Mouse (Mus musculus): ENCODE data around the gene Lgi4. TPM values are rescaled to one million over a fixed set of nuclear protein-coding genes. Genes with fewer than 3 reads are reported as not detected.

Gene Lgi4
- total RNA-seq, 4 experiments from 2014 or later = 2.6 to 3.8 (median 3.4) TPM

DNA sequence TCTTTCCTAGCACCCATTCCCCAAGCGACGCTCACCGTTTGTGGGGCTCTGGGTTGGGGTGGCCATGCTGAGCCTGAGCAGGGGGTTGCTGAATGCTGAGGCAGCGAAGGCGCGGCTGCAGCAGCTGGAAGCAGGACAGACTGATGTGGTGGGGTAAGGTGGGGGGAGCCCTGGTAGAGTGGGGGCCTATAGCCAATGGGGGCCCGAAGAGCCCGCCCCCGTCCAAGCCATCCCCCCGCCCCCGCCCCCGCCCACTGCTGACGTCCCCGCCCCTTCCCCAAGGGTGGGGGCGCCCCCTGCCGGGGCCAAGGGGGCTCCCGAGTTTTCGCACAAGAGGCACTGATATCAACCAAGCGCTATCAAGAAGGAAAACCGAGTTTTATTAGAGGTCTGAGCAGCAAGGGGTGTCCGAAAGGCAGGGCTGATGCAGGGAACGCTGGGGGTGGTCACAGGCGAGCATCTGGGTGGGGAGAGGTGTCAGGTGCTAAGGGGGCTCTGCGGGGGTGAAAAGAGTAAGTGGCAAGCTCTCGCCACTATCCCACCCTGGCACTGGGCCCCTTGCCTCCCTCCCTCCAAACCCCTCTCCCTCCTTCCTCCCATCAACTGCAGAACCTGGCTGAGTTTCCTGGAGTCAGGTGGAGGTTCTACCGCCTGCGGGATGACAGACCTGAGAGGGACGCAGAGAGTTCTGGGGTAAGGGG is 7.7 kb upstream of the Lgi4 start, which contains the start of gene Fxyd7:
Fxyd7 (minus strand) TSS at position 147 of the 701 bp plus-strand sequence.
- DNase-seq (ENCODE audit: low spot score) = no peak

DNA sequence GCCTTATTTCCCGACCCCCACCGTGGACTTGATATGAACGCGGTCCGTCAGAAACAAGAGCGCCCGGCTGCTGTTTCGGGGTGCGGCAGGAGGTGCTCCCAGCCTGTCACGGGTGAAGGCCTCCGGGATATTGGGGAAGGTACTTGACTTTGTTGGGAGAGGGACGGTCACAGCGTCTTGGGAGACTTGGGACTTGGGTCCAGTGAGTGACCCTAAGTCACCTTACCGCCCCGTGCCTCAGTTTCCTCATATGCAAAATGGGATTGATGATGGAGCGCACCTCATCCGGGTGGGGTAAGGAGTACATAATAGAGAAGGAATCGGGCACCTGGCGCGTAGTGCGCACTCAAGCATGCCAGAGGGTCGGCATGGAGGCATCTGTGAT is 6.9 kb upstream of the Lgi4 start:
- DNase-seq (ENCODE audit: low spot score) = no peak

DNA sequence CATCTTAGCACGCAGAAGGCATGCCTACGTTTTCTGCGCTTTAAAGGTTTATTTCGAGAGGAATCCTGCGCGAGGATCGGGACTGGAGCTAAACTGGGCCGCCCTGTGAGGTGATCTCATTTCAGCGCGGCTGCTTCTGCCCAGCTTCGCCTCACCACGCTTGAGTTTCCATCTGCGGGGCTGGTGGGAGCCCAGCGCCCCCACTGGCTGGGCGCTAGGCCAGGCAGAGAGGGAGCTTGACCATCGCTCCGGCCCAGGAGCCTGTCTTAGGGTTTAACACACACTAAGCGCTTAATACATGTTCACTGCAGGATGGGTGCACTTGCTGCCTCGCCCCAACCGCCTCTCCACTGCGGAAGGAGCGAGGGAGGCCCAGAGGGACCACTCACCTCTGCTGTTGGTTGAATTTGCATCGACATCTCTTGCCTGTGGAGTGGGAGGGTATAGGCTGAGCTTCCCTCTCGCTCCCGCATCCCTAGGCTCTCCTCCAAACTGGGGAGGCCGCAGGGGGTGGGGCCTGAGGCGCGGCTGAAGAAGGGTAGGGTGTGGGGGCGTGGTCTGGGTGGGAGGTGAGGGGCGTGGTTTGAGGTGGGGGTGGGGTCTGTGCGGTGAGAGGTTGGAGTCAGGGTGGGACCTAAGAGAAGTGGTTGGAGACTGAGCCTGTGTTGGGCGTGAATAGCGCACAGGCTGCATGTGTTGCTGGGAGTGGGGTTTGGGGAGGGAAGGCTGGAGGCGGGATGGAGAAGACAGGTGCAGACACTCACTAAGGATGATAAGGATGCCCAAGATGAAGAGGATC is 6.3 kb upstream of the Lgi4 start:
- DNase-seq (ENCODE audit: low spot score) = no peak

DNA sequence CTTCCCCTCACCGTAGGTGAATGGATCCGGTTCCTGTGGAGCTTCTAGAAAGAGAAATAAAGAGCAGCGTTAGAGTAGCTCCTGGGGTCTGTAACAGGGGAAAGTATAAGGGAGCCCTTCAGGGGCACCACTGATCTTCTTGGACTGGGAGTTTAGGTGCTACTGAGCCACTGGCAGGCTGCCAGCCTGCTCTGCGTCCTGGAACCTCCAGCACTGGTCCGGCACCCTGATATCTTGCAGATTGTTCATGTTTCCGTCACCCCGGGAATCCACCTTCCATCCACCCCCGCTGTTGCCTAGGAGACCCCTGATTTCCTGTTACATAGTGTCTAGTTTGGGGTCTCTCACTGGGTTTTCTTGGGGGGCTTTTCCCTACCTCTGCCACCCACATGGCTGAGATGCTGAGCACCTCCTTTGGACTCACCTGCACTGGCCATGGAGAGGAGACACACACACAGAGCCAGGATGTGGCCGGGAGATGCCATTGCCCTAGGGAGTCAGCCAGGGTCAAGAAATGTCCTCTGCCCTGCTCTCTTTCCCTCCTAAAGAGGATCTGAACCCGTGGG is 5.2 kb upstream of the Lgi4 start:
- DNase-seq (ENCODE audit: low spot score) = no peak

DNA sequence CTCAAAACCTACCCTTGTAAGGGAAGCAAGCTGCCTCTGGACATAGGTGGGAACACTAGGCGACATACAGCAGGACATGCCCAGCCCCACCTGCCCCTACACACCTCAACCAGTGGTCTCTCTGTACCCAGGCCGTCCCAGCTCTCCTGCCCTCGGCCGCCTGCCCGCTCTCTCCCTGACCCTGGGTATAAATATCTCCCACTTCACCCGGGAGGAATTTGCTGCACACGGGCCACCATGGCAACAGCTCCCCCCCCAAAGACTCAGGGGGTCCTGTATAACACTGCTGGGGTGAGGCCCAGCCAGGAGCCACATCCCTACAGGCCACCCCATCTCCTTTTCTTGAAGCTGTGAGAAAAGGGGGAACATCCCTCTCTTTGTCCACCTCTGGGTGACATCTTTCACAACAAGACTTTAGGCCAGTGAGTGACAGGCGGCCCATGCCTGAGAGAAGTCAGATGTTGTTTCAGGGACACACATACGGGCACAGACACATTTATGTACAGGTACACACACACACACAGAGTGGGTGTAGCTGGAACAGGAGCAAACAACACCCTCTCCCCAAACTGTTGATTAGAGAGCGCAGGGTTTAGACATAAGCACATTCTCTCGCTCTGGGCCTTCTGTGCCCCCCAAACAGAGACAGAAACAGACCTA is 4.4 kb upstream of the Lgi4 start:
- peak; percentile 62 for DNase-seq (ENCODE audit: low spot score)

DNA sequence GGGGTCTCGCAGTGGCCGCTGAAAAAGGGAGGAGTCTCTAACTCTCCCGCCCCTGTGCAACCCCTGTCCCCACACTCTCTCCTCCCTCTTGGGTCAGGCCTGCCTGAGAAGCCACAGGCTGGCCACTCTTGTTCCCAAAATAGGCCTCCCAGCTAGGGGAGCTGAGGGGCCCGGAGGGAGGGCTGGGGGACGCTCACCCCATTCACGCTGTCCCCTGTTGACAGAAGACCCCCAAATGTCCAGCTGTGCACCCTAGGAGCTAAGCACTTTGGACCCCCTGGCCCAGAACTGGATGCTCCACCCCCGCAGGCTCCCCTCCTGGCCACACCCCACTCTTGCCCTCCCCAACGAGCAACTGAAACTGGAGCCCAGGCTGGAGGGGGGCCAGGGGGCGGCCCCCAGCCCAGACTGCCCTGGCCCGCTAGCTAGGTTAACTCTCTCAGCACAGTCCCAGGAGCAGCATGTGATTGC is 3.8 kb upstream of the Lgi4 start:
- DNase-seq (ENCODE audit: low spot score) = peak; percentile 86

DNA sequence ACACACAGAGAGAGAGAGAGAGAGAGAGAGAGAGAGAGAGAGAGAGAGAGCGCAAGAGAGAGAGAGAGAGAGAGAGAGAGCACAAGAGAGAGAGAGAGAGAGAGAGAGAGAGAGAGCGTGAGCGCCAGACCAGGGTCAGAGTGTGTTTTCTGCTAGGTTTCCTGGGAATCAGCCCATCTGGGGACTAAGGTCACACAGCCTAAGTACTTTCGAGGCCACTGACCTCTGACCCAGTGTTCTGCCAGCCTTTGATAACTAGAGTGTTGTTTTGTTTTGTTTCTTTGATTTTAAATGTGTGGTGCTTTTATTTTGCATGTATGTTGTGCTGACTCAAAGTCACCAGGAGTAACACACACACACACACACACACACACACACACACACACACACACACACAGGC is 3.3 kb upstream of the Lgi4 start:
- DNase-seq (ENCODE audit: low spot score) = no peak

DNA sequence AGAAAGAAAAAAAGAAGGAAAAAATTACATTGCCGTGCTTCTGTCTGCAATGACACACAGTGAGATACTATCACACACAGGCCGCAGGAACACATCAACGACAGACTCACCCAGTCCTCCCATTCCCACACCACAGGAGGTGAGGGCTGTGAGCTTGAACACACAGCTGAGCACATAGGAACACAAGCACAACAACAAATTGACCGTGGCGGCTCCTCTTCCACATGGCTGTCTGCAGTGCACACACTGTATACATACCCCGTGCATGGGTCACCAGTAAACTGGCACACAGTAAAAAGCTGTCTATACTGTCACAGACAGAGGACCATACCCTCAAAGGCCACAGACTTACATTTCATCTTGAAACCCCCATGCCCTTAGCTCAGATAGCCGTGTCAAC is 2.7 kb upstream of the Lgi4 start:
- DNase-seq (ENCODE audit: low spot score) = no peak

DNA sequence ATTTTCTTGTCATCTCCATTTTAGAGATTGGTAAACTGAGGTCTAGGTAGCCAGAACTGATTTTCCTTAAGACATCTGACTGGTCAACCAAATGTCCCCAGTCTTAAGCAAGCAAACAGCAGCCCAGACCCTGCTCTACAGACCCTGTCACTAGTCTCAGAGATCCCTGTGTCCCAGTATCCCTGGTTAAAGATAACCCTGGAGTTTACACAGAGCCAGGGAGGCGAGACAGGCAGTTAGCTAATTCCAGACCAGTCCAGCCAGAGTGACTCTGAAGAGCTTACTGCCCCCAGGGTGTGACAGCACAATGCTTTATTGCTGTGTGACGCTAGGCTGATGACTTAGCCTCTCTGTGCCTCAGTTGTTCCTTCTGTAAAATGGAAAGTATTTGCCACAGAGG is 2.1 kb upstream of the Lgi4 start, which contains the start of gene Fxyd1:
Fxyd1 (minus strand) TSS at position 129 of the 400 bp plus-strand sequence.
- no peak for DNase-seq (ENCODE audit: low spot score)

DNA sequence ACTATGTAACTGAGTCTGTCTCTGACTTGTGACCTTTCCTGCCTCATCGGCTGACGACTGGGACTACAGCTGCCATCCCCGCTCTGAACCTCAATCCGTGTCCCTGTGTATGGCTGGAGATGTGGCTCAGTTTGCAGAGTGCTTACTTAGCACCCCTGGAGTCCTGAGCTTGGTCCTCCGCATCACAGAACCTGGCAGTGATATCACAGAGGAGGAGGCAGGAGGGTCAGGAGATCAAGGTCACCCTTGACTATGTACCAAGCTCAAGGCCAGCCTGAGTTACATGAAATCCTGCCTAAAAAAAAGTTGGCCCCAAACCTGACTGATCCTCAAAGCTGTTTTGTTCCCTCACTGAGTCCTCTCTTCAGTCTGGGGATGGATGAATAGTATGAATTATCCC is 1.4 kb upstream of the Lgi4 start:
- no peak for DNase-seq (ENCODE audit: low spot score)

DNA sequence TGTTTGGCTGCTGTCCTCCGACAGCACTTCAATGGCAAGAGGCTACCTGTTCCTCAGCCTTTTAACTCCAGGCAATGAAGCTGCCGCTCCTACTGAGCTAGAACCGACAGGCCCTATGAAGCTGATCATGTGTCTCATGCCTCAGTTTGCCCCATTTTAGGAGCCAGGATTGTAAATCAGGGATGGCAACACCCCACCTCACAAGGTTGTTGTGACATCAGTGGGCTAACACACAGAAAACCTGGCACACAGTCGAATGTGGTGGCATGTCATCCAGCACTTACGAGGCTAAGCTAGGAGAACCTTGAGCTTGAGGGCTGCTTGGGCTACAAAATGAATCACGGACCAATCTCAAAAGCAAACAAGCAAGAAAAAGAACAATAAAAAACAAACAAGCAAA is 931 bp upstream of the Lgi4 start:
- no peak for DNase-seq (ENCODE audit: low spot score)

DNA sequence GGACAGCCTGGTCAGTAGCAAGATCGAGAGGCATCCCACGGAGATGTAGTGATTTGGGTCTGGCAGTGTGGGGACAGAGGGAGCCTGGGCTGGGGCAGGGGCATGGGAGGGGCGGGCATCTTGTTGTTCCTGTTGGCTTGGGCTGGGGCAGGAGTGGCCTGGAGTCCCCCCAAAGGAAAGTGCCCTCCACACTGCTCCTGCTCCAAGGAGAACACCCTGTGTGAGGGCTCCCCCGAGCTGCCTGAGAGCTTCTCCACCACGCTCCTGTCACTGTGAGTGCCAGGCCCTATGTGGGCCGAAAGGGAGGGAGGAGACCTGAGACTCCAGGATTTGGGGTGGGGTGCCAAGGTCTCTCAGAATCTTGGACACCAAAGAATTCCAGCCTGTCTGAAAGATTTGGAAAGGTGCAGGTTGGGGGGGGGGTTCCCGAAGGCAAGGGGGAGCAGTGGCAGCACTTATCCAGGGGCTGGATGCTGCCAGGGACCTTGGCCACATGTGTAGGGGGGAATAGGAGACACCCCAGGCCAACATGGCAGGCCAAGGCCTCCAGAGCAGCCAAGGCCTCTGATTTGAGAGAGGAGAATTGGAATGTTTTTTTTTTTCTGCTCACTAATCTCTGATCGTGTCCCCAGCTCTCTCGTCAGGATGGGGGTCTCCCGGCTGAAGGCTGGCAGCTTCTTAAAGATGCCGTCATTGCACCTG is 928 bp downstream of the Lgi4 start:
- no peak for DNase-seq (ENCODE audit: low spot score)

DNA sequence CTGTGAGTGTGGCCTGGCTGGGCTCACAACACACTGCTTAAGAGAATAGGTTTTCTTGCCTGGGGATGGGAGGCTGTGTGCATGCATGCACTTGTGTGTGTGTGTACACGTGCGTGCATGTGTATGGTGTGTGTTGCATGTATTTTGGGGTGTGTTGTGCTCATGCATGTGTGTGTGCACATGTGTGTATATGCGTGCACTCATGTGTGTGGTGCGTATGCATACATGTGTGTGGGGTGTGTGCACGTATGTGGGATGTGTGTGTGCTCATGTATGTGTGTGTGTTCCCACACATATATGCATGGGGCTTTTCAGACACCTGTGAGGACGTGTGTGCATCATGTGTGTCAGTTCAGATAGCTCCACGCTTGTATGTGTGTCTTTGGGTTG is 1.5 kb downstream of the Lgi4 start:
- DNase-seq (ENCODE audit: low spot score) = no peak

DNA sequence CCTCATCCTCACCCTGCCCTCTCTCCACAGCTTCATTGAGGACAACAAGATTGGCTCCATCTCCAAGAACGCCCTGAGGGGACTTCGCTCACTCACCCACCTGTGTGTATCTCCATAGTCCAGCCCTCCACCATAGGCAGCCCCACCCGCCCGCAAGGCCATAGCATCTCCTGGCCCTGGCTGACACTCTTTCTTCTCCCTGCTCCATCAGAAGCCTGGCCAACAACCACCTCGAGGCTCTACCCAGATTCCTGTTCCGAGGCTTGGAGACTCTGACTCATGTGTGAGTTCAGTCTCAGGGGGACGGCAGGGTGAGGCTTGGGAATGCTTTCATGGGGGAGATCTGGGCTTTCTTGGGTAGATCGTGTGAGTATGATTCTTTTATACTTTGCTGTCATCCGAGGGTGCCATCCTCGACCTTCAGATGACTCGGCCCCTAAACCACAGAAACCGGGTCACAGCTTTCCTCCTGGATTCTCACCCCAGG is 4.0 kb downstream of the Lgi4 start:
- no peak for DNase-seq (ENCODE audit: low spot score)

DNA sequence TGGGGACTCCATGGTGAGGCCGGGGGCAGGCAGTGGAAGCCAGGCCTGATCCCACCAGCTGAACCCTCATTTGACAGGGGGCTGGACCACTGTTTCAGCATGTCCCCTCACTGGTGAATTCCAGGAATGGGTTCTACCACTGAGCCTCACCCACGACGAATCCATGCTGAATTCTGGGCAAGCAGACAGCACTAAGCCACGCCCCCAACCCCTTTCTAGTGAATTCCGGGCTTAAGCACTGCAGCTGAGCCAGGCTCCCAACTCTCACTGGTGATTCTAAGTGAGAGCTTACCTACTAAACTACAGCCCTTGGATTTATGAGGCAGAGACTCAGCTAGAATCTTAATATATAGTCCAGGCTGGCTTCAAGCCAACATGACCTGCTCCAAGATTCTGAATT is 8.7 kb downstream of the Lgi4 start:
- no peak for DNase-seq (ENCODE audit: low spot score)

DNA sequence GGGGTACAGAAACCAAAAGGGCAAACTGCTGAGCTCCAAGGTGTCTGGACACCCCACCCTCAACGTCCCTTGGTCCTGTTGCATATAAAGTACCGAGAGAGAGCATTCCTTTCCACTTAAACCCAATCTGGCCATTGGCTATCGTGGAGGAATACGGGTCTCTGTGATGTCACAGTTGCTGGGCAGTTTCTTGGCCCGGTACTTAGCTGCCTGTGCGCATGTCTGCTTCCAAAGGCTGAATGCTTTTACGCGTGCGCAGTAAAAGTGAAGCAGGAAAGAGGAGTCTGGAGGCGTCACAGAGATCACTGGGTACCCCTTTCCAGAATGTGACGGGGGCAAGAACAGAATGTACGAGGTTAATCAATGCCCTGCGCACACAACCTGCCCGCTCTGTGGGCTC is 10.3 kb downstream of the Lgi4 start:
- DNase-seq (ENCODE audit: low spot score) = no peak

DNA sequence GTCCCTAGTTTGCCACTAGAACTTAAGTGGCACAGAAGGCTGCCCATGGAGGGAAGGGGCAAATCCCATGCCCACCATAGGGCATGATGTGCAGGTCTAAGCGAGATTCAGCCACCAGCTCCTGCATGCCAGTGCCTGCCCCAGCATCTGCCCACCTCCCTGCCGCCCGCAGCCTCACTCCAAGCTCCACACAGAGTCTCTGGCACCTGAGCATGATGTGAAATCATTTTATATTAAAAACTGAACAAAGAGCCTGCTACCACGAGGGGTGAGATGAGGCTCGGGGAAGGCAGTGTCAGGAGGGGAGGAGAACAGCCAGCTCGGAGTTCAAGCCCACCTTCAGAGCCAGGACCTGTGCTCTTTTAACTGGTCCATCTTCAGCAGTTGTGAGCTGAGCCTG is 11.2 kb downstream of the Lgi4 start:
- no peak for DNase-seq (ENCODE audit: low spot score)

DNA sequence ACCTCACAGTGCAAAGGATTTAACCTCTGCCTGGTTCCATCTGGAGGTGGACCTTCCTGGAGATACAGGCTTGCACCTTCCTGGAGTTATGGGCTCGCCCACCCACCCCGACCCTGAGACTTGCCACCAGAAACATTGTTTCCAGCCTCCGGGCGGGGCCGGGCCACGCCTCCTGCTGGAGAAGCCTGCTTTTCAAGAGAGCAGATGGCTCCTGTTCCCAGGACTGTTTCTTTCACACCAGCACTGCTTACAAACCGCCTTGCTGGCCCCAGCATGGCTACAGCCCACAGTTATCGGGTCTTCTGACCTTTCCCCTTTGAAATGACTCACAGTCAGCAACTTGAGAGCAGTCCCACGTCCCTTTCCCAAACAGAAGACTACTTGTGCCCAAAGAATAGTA is 13.2 kb downstream of the Lgi4 start:
- DNase-seq (ENCODE audit: low spot score) = no peak

DNA sequence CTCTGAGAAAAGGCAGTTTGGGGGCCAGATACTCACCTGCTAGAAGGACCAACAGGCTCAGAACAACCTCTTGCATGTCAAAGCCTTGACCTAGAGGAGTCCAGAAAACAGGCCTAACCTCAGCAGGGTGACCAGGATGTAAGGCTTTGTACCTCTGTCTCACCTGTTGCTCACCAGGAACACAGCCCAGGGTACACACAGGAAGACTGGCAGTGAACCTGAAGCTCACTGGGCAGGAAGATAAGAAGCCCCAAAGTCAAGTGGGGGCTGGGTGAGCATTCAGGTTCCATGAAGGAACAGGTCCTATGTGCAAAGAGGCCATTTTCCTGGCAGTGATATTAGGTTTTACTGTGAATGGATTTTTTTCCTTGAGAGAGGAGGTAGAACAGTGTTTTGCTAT is 14.4 kb downstream of the Lgi4 start:
- no peak for DNase-seq (ENCODE audit: low spot score)

DNA sequence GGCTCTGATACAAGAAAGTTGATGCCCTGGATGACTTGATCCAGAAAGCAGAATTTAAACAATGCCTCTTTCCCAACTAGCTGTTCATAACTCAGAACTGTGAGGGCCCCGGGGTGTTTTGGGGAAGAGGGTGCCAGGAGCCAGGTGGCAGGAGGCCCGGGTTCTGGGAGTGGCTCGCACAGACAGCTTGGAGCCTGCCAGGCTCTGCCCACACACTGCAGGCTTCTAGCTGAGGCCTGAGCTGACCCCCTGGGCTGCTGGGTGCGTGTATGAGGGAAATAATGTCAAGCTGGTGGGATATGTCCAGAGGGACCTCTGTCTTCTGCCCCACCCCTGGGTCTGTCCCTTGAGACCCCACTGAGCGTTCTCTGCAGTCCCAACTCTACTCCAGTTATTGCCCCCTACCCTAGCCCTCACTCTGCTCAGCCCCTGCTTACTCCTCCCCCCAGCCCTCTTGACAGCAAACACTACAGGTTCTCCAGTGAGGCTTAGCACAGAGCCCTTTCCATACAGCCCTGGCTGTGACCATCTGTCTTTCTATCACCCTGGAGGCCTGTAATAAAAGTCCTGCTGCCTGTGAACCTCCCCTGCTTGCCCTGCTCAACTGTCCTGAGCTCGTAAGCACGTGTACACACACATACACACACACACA is 15.0 kb downstream of the Lgi4 start:
- no peak for DNase-seq (ENCODE audit: low spot score)

DNA sequence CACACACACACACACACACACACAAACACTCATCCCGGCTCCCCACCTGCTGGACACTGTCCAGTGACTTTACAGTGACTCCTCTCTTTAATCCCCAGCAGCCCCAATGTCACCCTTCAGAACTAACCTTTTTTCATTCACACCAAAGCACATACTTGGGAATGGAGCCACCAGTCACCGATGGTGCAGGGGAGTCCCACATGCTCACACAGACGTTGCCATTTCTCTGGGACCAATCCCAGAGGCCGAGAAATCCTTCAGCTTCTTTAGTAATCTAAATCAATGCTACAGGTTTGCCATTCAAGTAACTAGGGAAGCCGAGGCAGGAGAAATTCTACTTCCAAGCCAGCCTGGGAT is 15.5 kb downstream of the Lgi4 start:
- DNase-seq (ENCODE audit: low spot score) = no peak

Data from heart, adult 8-10 months (tissue).